Mouse (Mus musculus) CH12.LX (cell line): ENCODE data around the gene Smoc1. TPM values are rescaled to one million over a fixed set of nuclear protein-coding genes. Genes with fewer than 3 reads are reported as not detected.

Source experiments
- DNase-seq: peaks from one replicate; pipeline ENCODE4 v3.0.0-alpha.2; 2013; ENCODE audit errors: extremely low read depth
- H3K27ac ChIP-seq: 2 replicates; pipeline ENCODE4 v1.5.1; 2012; ENCODE audit warnings: low read depth, mild to moderate bottlenecking, control low read depth, moderate library complexity; ENCODE audit not compliant: insufficient read depth
- H3K27me3 ChIP-seq: replicated peaks from 2 replicates; pipeline ENCODE3; 2012; ENCODE audit warnings: inconsistent platforms
- H3K36me3 ChIP-seq, 2 experiments: replicated peaks in 1 of 2; 2 replicates each; pipeline versions ENCODE3 to v1.6.1; 2012; ENCODE audit warnings: inconsistent platforms in 1 of 2, low read length in 1 of 2, mild to moderate bottlenecking in 1 of 2, mixed read lengths in 1 of 2, moderate library complexity in 1 of 2; ENCODE audit not compliant: control insufficient read depth in 1 of 2, insufficient read depth in 1 of 2
- H3K4me1 ChIP-seq, 2 experiments: 2 replicates each; pipeline ENCODE4 v1.6.1; 2012; ENCODE audit warnings: inconsistent platforms in 1 of 2, moderate library complexity in 1 of 2; ENCODE audit not compliant: insufficient read depth in 2 of 2, control insufficient read depth in 1 of 2
- H3K4me2 ChIP-seq: 2 replicates; pipeline ENCODE4 v1.6.1; 2012; ENCODE audit warnings: low read depth, mild to moderate bottlenecking, control low read depth; ENCODE audit not compliant: poor library complexity, insufficient read depth, severe bottlenecking
- H3K4me3 ChIP-seq, 3 experiments: fragments of 150-350 bp in 1 of 3; sonication (generic) in 1 of 3; replicated peaks in 1 of 3; 2 replicates each; pipeline versions ENCODE3 to v1.5.1; 2011 to 2012; ENCODE audit warnings: low read depth in 2 of 3, low read length in 2 of 3, mild to moderate bottlenecking in 2 of 3, moderate library complexity in 2 of 3, control low read depth in 1 of 3, improper control_type of control experiment in 1 of 3, inconsistent platforms in 1 of 3, mixed read lengths in 1 of 3; ENCODE audit not compliant: poor library complexity in 1 of 3
- H3K79me2 ChIP-seq: replicated peaks from 2 replicates; pipeline ENCODE4 v1.6.1; 2012; ENCODE audit warnings: mild to moderate bottlenecking, moderate library complexity; ENCODE audit not compliant: control insufficient read depth, poor library complexity, insufficient read depth, severe bottlenecking; ENCODE audit errors: extremely low read depth
- H3K9ac ChIP-seq: 2 replicates; pipeline ENCODE4 v1.6.1; 2012; ENCODE audit warnings: low read depth, mild to moderate bottlenecking, control low read depth, moderate library complexity; ENCODE audit not compliant: insufficient read depth
- H3K9me3 ChIP-seq: replicated peaks from 2 replicates; pipeline ENCODE3; 2012; ENCODE audit warnings: low read length, inconsistent platforms, mixed read lengths
- BHLHE40 ChIP-seq: IDR thresholded peaks from 2 replicates; pipeline ENCODE4 v1.6.1; 2011; ENCODE audit warnings: mild to moderate bottlenecking, low read depth, low read length, improper control_type of control experiment
- ETS1 ChIP-seq: conservative IDR thresholded peaks from 2 replicates; pipeline ENCODE4 v1.6.1; 2012; ENCODE audit warnings: low read depth, mild to moderate bottlenecking, inconsistent platforms, low read length, improper control_type of control experiment, moderate library complexity
- IRF4 ChIP-seq: IDR thresholded peaks from 2 replicates; pipeline ENCODE4 v1.6.1; 2014; ENCODE audit warnings: low read depth, mild to moderate bottlenecking, inconsistent platforms, low read length, improper control_type of control experiment
- JUND ChIP-seq: conservative IDR thresholded peaks from 2 replicates; pipeline ENCODE4 v1.6.1; 2011; ENCODE audit warnings: low read depth, low read length, improper control_type of control experiment
- MAFK ChIP-seq: IDR thresholded peaks from 2 replicates; pipeline ENCODE4 v1.6.1; 2011; ENCODE audit warnings: low read length, improper control_type of control experiment; ENCODE audit not compliant: insufficient replicate concordance
- MAX ChIP-seq: IDR thresholded peaks from 2 replicates; pipeline ENCODE4 v1.6.1; 2011; ENCODE audit warnings: low read length, improper control_type of control experiment
- MAZ ChIP-seq: IDR thresholded peaks from 2 replicates; pipeline ENCODE4 v1.6.1; 2012; ENCODE audit warnings: low read depth, mild to moderate bottlenecking, inconsistent platforms, low read length, improper control_type of control experiment, moderate library complexity
- MEF2A ChIP-seq: IDR thresholded peaks from 2 replicates; pipeline ENCODE4 v1.6.1; 2014; ENCODE audit warnings: low read depth, mild to moderate bottlenecking, inconsistent platforms, low read length, improper control_type of control experiment, borderline replicate concordance
- MXI1 ChIP-seq: IDR thresholded peaks from 2 replicates; pipeline ENCODE4 v1.6.1; 2011; ENCODE audit warnings: mild to moderate bottlenecking, low read depth, low read length, improper control_type of control experiment
- NELFE ChIP-seq: IDR thresholded peaks from 2 replicates; pipeline ENCODE4 v1.6.1; 2011; ENCODE audit warnings: low read depth, low read length, improper control_type of control experiment
- NRF1 ChIP-seq: IDR thresholded peaks from 2 replicates; pipeline ENCODE4 v1.6.1; 2014; ENCODE audit warnings: low read depth, mild to moderate bottlenecking, inconsistent platforms, low read length, improper control_type of control experiment, moderate library complexity
- PAX5 ChIP-seq: IDR thresholded peaks from 2 replicates; pipeline ENCODE4 v1.6.1; 2012; ENCODE audit warnings: low read length, inconsistent platforms, mixed read lengths
- RAD21 ChIP-seq: IDR thresholded peaks from 2 replicates; pipeline ENCODE4 v1.6.1; 2011; ENCODE audit warnings: low read depth, mild to moderate bottlenecking, low read length, improper control_type of control experiment, moderate library complexity
- RCOR1 ChIP-seq: conservative IDR thresholded peaks from 2 replicates; pipeline ENCODE4 v1.6.1; 2012; ENCODE audit warnings: low read depth, mild to moderate bottlenecking, inconsistent platforms, low read length, improper control_type of control experiment
- SMC3 ChIP-seq: IDR thresholded peaks from 2 replicates; pipeline ENCODE4 v1.6.1; 2011; ENCODE audit warnings: low read depth, low read length, improper control_type of control experiment
- TBP ChIP-seq: conservative IDR thresholded peaks from 2 replicates; pipeline ENCODE4 v1.6.1; 2011; ENCODE audit warnings: low read depth, low read length, improper control_type of control experiment
- UBTF ChIP-seq: IDR thresholded peaks from 2 replicates; pipeline ENCODE4 v1.6.1; 2012; ENCODE audit warnings: low read depth, mild to moderate bottlenecking, inconsistent platforms, low read length, improper control_type of control experiment, moderate library complexity
- USF1 ChIP-seq: IDR thresholded peaks from 2 replicates; pipeline ENCODE4 v1.6.1; 2014; ENCODE audit warnings: low read depth, mild to moderate bottlenecking, inconsistent platforms, low read length, improper control_type of control experiment
- ZKSCAN1 ChIP-seq: IDR thresholded peaks from 2 replicates; pipeline ENCODE4 v1.6.1; 2012; ENCODE audit warnings: low read depth, inconsistent platforms, low read length, improper control_type of control experiment, borderline replicate concordance
- ZMIZ1 ChIP-seq: IDR thresholded peaks from 2 replicates; pipeline ENCODE4 v1.6.1; 2012; ENCODE audit warnings: low read depth, mild to moderate bottlenecking, inconsistent platforms, low read length, improper control_type of control experiment
- ZNF384 ChIP-seq: IDR thresholded peaks from 2 replicates; pipeline ENCODE4 v1.6.1; 2012; ENCODE audit warnings: low read depth, low read length, improper control_type of control experiment, inconsistent platforms
- dilution Hi-C: fragments of 300-500 bp; cut with MboI; formaldehyde crosslinking; loops from 2 replicates; pipeline ENCODE4 v1.14.3; 2020; ENCODE audit warnings: low sequenced_read_pairs; ENCODE audit not compliant: extremely low pct_unique_long_range_greater_than_20kb, extremely low pct_ligation_motif_present
- in situ Hi-C: fragments of 300-500 bp; cut with MboI; formaldehyde crosslinking; loops from 3 replicates; pipeline ENCODE4 v1.14.3; 2019; ENCODE audit warnings: low sequenced_read_pairs, low pct_ligation_motif_present, low pct_unique_long_range_greater_than_20kb, mixed read lengths
- polyA plus RNA-seq: library from polyadenylated mRNA; unstranded; fragments of >175 nt; gene quantifications from 2 replicates; pipeline ENCODE4 v1.2.1, GENCODE M21; 2012; ENCODE audit warnings: low read depth; ENCODE audit not compliant: insufficient read length
- total RNA-seq, 2 experiments: library from RNA; depleted of rRNA; stranded (reverse); fragments of 300-350 nt in 1 of 2; fragments of >200 nt in 1 of 2; gene quantifications; 2 replicates each; pipeline ENCODE4 v1.2.3; 2012 to 2014

Gene Smoc1
- total and polyA plus RNA-seq, 3 experiments: 11.0 to 23.0 (median 11.6) TPM

GRCm38 (mm10) chr12:81104546-81104945 is 77.9 kb downstream of the Smoc1 start:
- H3K9me3 ChIP-seq: no peaks in the 10 kb centered on the region
- H3K79me2 ChIP-seq: no peaks in the 10 kb centered on the region
- H3K4me2 ChIP-seq: no peak overlapping the region
- dilution Hi-C loops: no loop called here
- no peaks in the 10 kb centered on the region for H3K4me1 ChIP-seq
- in situ Hi-C loops: no loop called here
- H3K4me3 ChIP-seq: no peak overlapping the region
- H3K27me3 ChIP-seq: no peaks in the 10 kb centered on the region
- no peak for TF ChIP-seq UBTF
- TF ChIP-seq BHLHE40: no peak
- TF ChIP-seq TBP: no peak
- TF ChIP-seq MEF2A: no peak
- TF ChIP-seq ZNF384: no peak
- no peak for TF ChIP-seq ZKSCAN1
- no peak for TF ChIP-seq PAX5
- no peak for TF ChIP-seq RAD21
- no peak for TF ChIP-seq JUND
- TF ChIP-seq ZMIZ1: no peak
- no peak for DNase-seq
- peaks cover 12 to 70% of the 10 kb centered on the region in 2 experiments for H3K36me3 ChIP-seq
- no peak overlapping the region for H3K9ac ChIP-seq
- H3K27ac ChIP-seq: no peak overlapping the region

- H3K4me1 ChIP-seq: no peaks in the 10 kb centered on the region
- peaks cover 16 to 69% of the 10 kb centered on the region in 2 experiments for H3K36me3 ChIP-seq
- H3K9ac ChIP-seq: no peak overlapping the region
- no peaks in the 10 kb centered on the region for H3K27me3 ChIP-seq
- H3K4me3 ChIP-seq: no peak overlapping the region
- no peak overlapping the region for H3K27ac ChIP-seq
- DNase-seq: no peak
- no peak overlapping the region for H3K4me2 ChIP-seq
- H3K79me2 ChIP-seq: no peaks in the 10 kb centered on the region
- in situ Hi-C loops: no loop called here
- TF ChIP-seq TBP: no peak
- TF ChIP-seq NRF1: no peak
- TF ChIP-seq USF1: no peak
- no peak for TF ChIP-seq RCOR1
- TF ChIP-seq MEF2A: no peak
- TF ChIP-seq JUND: no peak
- no peak for TF ChIP-seq ZNF384
- no peak for TF ChIP-seq ZMIZ1
- no peak for TF ChIP-seq SMC3
- TF ChIP-seq IRF4: no peak
- TF ChIP-seq MAZ: no peak
- TF ChIP-seq MXI1: no peak
- no peak for TF ChIP-seq MAFK
- no peak for TF ChIP-seq PAX5
- no peak for TF ChIP-seq NELFE
- TF ChIP-seq MAX: no peak
- TF ChIP-seq ETS1: no peak
- H3K9me3 ChIP-seq: no peaks in the 10 kb centered on the region
- dilution Hi-C loops: no loop called here
These were observed 79.4 kb downstream of the Smoc1 start for GRCm38 (mm10) chr12:81105721-81106633.
